Mouse (Mus musculus): ENCODE data around the gene Arl16. TPM values are rescaled to one million over a fixed set of nuclear protein-coding genes. Genes with fewer than 3 reads are reported as not detected.

Gene Arl16
- polyA plus RNA-seq, 2 experiments = 9.9 to 13.0 TPM

GRCm38 (mm10) chr11:120505661-120506060 is 38.3 kb upstream of the Arl16 start:
- H3K27ac ChIP-seq = no peak overlapping the region

DNA sequence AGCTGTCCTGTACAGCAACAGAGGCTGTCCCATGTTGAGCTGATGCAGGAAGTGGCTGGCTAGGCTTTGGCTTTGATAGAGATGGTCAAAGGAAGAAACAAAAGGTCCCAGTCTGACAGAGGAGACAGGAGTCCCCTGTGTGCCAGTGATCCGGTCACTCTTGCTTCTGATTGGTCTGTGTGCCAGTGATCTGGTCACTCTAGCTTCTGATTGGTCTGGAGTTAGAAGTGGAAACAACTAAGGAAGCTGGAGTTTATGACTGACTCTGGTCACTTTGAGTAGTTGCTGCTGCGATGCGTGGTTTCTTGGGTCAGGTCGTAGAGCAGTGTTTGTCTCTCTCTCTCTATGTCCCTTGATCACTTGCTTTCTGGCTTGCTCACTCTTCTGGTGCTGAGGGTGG is 34.3 kb upstream of the Arl16 start:
- Histone ChIP-seq H3K4me2 (ENCODE audit: low read depth) (no peak overlapping the region), H3K27ac (no peak overlapping the region), H3K4me3 (ENCODE audit: insufficient read depth in 1 of 2, low read depth in 2 of 2, low read length in 2 of 2) (no peak overlapping the region), H3K4me1 (replicated peaks; ENCODE audit: control insufficient read depth in 2 of 2, insufficient read depth in 2 of 2, low read length in 1 of 2) (peaks cover 0 to 3% of the 10 kb centered on the region in 2 experiments; a peak in 1 of 4 replicates), H3K36me3 (replicated peaks; ENCODE audit: control insufficient read depth, insufficient read depth, low read depth) (peaks cover 4% of the 10 kb centered on the region), H3K27me3 (ENCODE audit: control insufficient read depth, insufficient read depth, low read length) (no peaks in the 10 kb centered on the region), H3K9me3 (ENCODE audit: control insufficient read depth, low read length) (no peaks in the 10 kb centered on the region), H3K9ac (replicated peaks) (no peak overlapping the region)
- DNase-seq (ENCODE audit: low read depth in 3 of 3, low spot score in 3 of 3) = no peak
- no peak for ATAC-seq (ENCODE audit: insufficient read depth)
- 65% methylated on average over 4 of the region's 4 CpGs for WGBS (ENCODE audit: insufficient replicate concordance)
- TF ChIP-seq EP300 (IDR thresholded peaks at IDR 0.05; ENCODE audit: low read depth) (no peak), CTCF (IDR thresholded peaks at IDR 0.05; ENCODE audit: low read depth) (no peak)

More at GRCm38 (mm10) chr11:120505661-120506060, 38.3 kb upstream of the Arl16 start:
- Histone ChIP-seq H3K9ac (replicated peaks) (no peak overlapping the region), H3K27me3 (ENCODE audit: control insufficient read depth, insufficient read depth, low read length) (no peaks in the 10 kb centered on the region), H3K4me3 (ENCODE audit: insufficient read depth in 1 of 2, low read depth in 2 of 2, low read length in 2 of 2) (no peak overlapping the region), H3K36me3 (replicated peaks; ENCODE audit: control insufficient read depth, insufficient read depth, low read depth) (no peaks in the 10 kb centered on the region), H3K4me1 (replicated peaks; ENCODE audit: control insufficient read depth in 2 of 2, insufficient read depth in 2 of 2, low read length in 1 of 2) (peaks cover 11 to 17% of the 10 kb centered on the region in 2 experiments), H3K9me3 (ENCODE audit: control insufficient read depth, low read length) (no peaks in the 10 kb centered on the region), H3K4me2 (ENCODE audit: low read depth) (no peak overlapping the region)
- DNase-seq (ENCODE audit: low read depth in 3 of 3, low spot score in 3 of 3) = no peak
- TF ChIP-seq CTCF (IDR thresholded peaks at IDR 0.05; ENCODE audit: low read depth) (no peak), EP300 (IDR thresholded peaks at IDR 0.05; ENCODE audit: low read depth) (no peak)
- 70% methylated on average over 3 of the region's 3 CpGs for WGBS (ENCODE audit: insufficient replicate concordance)
- no peak for ATAC-seq (ENCODE audit: insufficient read depth)

GRCm38 (mm10) chr11:120501018-120501417 is 33.6 kb upstream of the Arl16 start:
- Histone ChIP-seq H3K4me3 (ENCODE audit: insufficient read depth in 1 of 2, low read depth in 2 of 2, low read length in 2 of 2) (no peak overlapping the region), H3K27ac (no peak overlapping the region), H3K4me2 (ENCODE audit: low read depth) (no peak overlapping the region), H3K36me3 (replicated peaks; ENCODE audit: control insufficient read depth, insufficient read depth, low read depth) (peaks cover 6% of the 10 kb centered on the region), H3K27me3 (ENCODE audit: control insufficient read depth, insufficient read depth, low read length) (no peaks in the 10 kb centered on the region), H3K9ac (replicated peaks) (no peak overlapping the region), H3K4me1 (replicated peaks; ENCODE audit: control insufficient read depth in 2 of 2, insufficient read depth in 2 of 2, low read length in 1 of 2) (0 out of 4 replicates have a peak, but pooled peaks cover 0 to 1% of the 10 kb centered on the region in 2 experiments), H3K9me3 (ENCODE audit: control insufficient read depth, low read length) (no peaks in the 10 kb centered on the region)
- WGBS (ENCODE audit: insufficient replicate concordance) = 48% methylated on average over 6 of the region's 6 CpGs
- no peak for DNase-seq (ENCODE audit: low read depth in 3 of 3, low spot score in 3 of 3)
- no peak for ATAC-seq (ENCODE audit: insufficient read depth)
- TF ChIP-seq CTCF (IDR thresholded peaks at IDR 0.05; ENCODE audit: low read depth) (no peak), EP300 (IDR thresholded peaks at IDR 0.05; ENCODE audit: low read depth) (no peak)

GRCm38 (mm10) chr11:120500357-120500756 is 33.0 kb upstream of the Arl16 start:
- H3K9ac ChIP-seq (replicated peaks) = no peak overlapping the region
- DNase-seq (ENCODE audit: low read depth in 3 of 3, low spot score in 3 of 3) = no peak
- no peak for TF ChIP-seq CTCF (IDR thresholded peaks at IDR 0.05; ENCODE audit: low read depth)
- no peak for TF ChIP-seq EP300 (IDR thresholded peaks at IDR 0.05; ENCODE audit: low read depth)
- H3K9me3 ChIP-seq (ENCODE audit: control insufficient read depth, low read length) = no peaks in the 10 kb centered on the region
- H3K4me2 ChIP-seq (ENCODE audit: low read depth) = no peak overlapping the region
- H3K4me3 ChIP-seq (ENCODE audit: insufficient read depth in 1 of 2, low read depth in 2 of 2, low read length in 2 of 2) = no peak overlapping the region
- no peak overlapping the region for H3K27ac ChIP-seq
- WGBS (ENCODE audit: insufficient replicate concordance) = 10% methylated on average over 3 of the region's 3 CpGs
- no peaks in the 10 kb centered on the region for H3K4me1 ChIP-seq (replicated peaks; ENCODE audit: control insufficient read depth in 2 of 2, insufficient read depth in 2 of 2, low read length in 1 of 2)
- H3K36me3 ChIP-seq (replicated peaks; ENCODE audit: control insufficient read depth, insufficient read depth, low read depth) = peaks cover 10% of the 10 kb centered on the region
- ATAC-seq (ENCODE audit: insufficient read depth) = no peak
- no peaks in the 10 kb centered on the region for H3K27me3 ChIP-seq (ENCODE audit: control insufficient read depth, insufficient read depth, low read length)

DNA sequence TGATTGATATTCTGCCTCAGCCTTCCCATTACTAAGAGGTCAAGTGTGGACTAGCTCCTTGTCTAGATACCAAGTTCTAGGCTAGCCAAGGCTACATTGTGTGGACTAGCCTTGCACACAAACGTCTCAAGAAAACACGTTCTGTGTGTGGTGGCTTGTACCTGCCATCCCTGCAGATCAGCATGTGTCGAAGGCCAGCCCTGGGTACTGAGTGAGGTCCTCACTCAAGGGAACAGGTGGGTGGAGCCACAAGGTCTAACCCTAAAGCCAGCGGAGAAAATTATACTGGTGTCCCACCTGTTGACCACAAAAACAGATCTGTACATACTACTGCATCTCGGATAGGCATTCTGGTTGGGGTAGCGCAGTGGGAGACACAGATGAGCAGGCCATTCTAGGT is 32.5 kb upstream of the Arl16 start:
- Histone ChIP-seq H3K4me1 (replicated peaks; ENCODE audit: control insufficient read depth in 2 of 2, insufficient read depth in 2 of 2, low read length in 1 of 2) (no peaks in the 10 kb centered on the region), H3K36me3 (replicated peaks; ENCODE audit: control insufficient read depth, insufficient read depth, low read depth) (peaks cover 13% of the 10 kb centered on the region), H3K27ac (no peak overlapping the region), H3K4me3 (ENCODE audit: insufficient read depth in 1 of 2, low read depth in 2 of 2, low read length in 2 of 2) (no peak overlapping the region), H3K9ac (replicated peaks) (no peak overlapping the region), H3K4me2 (ENCODE audit: low read depth) (no peak overlapping the region), H3K9me3 (ENCODE audit: control insufficient read depth, low read length) (no peaks in the 10 kb centered on the region), H3K27me3 (ENCODE audit: control insufficient read depth, insufficient read depth, low read length) (no peaks in the 10 kb centered on the region)
- ATAC-seq (ENCODE audit: insufficient read depth) (no peak), DNase-seq (ENCODE audit: low read depth in 3 of 3, low spot score in 3 of 3) (no peak)
- TF ChIP-seq EP300 (IDR thresholded peaks at IDR 0.05; ENCODE audit: low read depth) = no peak
- no peak for TF ChIP-seq CTCF (IDR thresholded peaks at IDR 0.05; ENCODE audit: low read depth)
- 57% methylated on average over 6 of the region's 6 CpGs for WGBS (ENCODE audit: insufficient replicate concordance)

Measured in liver, embryonic 14.5 days (tissue).